Mouse (Mus musculus) right cerebral cortex, postnatal 25 days (tissue): Measurements from ENCODE around the gene Gm43064.
"Not testable (repeated sequence)": the region's sequence is repeated elsewhere in the genome, so short reads cannot be mapped to it uniquely, and the experiment has no call there.

Experiments
- DNase-seq: peaks from one replicate; pipeline ENCODE4 v3.0.0; 2022

The Gm43064 gene

DNA sequence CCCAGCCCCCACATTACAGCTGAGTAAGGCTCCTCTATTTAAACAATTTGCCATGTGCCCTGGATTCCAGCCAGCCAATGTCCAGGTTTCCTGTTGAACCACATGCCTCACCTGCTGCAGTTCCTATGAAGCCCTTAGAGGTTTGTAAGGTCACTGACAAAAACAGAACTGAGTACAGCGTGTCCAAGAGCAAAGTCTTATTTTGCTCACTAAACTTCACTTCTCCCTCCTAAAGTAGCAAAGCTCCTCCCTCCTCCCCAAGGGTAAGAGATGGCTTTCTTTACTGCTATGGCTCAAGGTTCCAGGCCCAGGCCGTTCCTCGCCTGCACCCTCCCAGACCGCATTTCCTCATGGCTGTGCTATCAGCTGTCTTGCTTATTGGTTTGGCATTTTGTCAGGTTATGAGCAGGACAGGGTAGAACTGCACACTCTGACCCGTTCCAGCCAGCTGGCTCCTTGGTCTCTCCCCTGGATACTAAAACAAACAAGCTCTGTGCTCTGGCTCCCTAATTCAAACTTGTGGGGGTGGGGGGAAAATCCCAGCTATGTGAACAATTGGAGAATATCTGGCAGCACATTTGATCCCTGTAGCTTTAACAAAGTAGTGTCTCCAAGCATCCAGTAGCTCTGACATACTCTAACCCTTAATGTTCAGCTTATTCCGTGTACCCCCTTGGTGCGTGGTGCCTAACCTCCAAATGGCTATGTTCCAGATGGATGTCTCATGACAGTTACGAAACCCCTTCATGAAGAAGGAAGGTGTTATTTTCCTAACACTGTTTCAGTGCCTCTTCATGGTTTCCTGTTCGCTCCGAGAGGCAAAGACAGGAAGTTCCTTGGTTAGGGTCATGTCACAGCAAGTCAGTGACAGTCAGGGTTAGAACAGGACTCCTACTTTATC, 7.5 kb upstream of the Gm43064 start:
- DNase-seq, result peak; percentile 28

DNA sequence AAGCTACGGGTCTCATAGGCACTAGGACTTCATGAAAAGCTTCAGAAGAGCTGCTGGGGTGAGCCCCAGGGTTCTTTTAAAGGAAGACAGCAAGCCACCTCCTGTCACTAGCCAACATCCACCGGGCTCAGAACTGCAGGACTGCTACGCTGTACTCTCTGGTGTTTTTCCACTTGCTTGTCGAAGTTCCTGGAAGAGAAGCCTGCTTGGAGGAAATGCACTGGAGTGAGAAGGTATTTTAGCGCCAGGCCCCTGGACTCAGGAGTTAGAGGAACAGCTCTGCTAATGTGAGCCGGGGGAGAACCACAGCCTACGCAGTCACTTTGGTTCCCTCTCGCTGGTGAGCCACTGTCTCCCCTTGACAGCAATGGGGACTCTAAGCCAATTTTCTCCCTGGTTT, 6.5 kb upstream of the Gm43064 start:
- no peak for DNase-seq

DNA sequence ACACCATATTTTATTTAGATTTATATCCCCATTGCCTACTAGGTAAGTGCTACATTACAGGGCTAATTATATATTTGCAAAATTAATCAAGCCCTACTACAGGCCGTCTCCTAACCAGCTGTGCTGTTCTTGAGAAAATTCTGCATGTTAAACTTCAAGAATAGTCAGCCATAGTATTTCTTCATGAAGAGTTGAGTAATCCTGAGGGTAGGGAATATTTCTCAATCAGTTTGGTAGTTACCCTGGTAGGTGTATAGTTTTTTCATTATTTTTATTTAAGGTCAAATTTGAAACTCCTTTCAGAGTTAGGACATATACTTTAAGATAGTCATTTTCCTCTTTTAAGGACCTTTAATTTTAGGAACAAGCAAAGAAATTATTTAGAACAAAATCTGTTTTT, 3.7 kb upstream of the Gm43064 start:
- no peak for DNase-seq

DNA sequence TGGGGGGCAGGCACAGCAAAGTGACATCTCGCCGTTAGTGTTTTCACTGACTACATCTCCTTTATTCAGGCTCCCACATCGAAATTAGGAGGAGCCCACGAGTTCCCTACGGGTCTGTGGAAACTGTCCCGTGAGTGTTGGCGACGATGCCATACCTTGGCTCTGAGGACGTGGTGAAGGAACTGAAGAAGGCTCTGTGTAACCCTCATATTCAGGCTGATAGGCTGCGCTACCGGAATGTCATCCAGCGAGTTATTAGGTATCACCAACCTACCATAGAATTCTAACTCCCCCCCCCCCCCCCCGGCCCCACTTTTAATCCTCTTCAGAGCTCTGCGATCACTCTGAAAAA, 402 bp downstream of the Gm43064 start:
- no peak for DNase-seq

DNA sequence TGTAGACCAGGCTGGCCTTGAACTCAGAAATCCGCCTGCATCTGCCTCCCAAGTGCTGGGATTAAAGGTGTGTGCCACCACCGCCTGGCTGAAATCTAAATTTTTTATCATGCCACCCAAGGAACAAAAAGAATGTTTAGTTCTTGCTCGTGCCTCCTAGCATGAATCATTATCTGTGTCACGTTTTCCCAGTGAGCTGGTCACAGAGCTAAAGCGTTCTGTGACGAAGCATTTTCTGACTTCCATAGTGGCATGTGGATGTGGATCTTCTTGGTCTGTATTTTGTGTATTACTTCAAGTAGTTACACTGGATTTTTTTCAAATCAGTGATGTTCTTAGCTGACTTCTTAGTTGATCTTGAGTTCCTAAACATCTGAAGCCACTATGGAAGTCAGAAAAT, 1.6 kb downstream of the Gm43064 start:
- no peak for DNase-seq

DNA sequence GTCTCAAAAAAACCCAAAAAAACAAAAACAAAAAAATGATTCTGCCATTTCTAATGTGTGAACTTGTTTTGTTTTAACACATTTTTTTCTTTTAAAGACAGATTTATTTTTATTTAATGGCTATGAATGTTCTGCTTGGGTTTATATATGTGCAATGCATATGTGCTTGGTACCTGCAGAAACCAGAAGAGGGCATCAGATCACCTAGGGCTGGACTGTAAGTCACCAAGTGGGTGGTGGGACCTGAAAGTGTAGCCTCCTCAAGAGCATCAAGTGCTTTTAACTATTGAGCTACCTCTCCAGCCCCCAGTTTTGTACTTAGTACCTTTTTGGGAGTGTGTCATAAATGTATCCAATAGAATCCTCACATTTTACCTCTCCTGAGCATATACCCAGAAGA, 18.2 kb downstream of the Gm43064 start:
- no peak for DNase-seq

DNA sequence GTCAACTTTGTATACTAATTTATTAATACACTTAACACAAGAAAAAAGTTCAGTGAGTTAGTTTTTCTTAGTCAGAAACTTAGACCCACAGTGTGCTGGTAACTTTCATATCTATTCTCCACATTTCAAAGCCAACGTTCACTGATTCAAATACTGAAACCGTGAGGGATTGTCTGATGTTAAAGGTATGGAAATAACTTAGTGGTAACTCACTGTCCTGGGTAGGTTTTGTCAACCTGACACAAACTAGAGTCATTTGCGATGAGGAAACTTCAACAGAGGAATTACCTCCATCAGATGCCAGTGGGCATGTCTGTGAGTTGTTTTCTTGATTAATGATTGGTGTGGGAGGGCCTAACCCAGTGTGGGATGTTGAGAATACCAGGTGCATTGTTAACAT, 19.7 kb downstream of the Gm43064 start:
- no peak for DNase-seq

DNA sequence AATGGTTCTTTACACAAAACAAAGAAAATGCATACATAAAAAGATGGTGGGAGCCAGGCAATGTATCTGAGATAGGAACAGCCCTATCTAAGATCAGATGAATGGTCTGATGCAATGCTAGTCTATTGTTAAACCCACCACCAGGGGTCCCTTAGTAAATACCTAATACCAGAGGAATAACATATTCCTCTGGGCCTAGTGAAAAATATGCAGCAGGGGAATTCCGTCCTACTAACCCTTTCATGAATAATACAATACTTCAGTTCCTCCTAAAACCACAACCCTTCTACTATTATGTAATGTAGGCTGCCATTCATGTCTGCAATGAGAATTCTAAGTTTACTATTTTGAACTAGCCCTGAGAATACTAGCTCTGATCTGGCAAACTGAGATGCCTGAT, 21.3 kb downstream of the Gm43064 start:
- DNase-seq, result not testable (repeated sequence)

DNA sequence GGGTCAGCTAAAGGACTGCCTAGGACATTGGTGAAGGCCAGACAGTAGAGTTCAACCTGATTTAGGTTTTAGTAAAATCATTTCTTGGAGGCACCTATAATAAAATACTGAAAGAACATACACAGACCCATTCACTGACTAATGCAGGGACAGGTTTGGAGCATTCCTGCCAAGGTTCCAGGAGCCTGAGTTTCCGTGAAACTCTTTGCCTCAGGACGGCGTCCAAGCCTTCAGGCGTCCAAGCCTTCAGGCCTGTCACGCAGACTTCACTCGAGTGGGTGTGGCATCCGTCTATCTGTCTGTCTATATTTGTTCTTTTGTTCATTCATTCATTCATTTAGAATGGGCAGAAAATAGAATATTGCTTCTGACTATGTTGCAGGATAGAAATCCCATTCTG, 21.8 kb downstream of the Gm43064 start:
- DNase-seq, result no peak

DNA sequence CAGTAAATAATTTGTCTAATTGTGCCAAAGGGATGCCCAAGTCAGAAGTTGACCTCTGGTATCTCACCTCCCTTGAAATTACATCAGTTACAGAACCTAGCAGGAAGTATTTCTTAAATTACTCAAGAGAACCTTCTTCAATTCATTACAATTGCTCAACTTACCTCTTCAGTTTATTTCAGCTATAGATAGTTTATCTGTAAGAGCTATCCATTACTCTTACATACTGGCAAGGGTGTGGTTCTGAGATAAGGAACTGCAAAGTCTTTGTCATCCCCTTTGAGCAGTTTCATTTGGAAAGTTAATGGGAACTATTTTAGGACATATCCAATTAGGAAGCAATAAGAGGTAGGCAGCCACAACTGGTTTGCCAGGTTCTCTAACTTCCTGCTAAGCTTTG, 23.1 kb downstream of the Gm43064 start, which contains the start of gene Bcl2l15:
Gene Bcl2l15 (plus strand): TSS at position 176 of the 400 bp plus-strand sequence.
- DNase-seq, result no peak

DNA sequence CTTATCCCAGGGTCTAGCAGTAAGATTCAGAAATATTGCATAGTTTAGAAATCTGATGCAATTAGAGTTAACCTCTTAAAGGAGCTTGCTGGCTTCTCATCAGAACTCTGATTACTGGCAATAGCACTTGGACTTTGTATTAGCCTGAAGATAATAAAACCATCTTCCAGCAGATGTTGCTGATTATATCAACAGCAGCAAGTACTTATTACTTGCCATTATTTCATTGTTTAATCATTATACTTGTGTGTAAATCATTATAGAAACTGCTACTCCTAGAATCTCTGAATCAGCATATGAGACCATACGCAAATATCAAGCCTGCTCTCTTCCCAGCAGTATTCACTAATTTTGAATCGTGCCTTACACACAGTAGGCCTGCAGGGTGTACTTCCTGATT, 24.6 kb downstream of the Gm43064 start:
- DNase-seq, result no peak

DNA sequence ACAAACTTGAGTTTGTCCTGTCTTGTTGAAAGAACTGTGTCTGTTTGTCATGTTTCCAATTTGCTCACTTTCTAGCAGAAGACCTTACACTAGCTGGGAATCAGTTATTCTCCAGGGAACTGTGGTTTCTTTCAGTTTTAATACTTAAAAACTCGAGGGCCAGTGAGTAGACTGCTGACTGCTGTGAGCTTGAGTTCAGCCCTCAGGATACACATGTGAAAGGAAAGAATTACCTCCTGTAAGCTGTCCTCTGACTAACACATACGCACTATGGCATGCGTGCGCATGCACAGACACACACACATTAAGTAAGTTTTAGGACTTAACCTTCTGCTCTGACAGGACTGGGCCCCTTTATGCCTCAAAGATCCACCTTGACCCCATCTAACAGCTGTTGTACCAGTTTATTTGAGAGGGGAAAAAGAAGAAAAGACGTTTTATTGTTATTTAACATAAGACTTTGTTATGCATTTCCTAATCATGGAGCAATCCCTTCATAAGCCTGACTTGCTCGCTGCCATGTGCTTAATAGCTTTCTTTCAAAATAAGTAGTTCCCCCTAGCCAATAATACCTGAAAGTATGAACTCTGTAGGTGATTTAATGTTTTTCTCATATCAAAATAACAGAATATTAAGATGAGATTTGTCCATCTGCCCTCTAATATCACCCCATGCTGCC, 26.0 kb downstream of the Gm43064 start:
- no peak for DNase-seq

DNA sequence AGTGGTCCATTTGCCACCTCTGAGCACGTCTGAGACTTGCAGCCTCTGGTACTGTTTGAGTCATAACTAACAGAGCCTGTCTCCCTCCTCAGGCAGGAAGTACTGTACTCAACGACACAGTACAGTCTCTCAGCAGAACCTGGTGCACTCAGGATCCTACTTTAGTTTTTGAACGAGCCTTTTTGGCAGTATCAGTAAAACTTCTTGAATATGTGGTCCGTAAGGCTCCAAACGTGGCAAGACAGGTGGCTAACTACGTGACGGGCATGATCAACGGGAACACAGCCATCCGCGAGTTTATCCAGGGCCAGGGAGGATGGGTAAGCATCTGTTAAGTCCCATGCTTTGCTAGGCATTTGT, 26.6 kb downstream of the Gm43064 start:
- DNase-seq, result no peak

DNA sequence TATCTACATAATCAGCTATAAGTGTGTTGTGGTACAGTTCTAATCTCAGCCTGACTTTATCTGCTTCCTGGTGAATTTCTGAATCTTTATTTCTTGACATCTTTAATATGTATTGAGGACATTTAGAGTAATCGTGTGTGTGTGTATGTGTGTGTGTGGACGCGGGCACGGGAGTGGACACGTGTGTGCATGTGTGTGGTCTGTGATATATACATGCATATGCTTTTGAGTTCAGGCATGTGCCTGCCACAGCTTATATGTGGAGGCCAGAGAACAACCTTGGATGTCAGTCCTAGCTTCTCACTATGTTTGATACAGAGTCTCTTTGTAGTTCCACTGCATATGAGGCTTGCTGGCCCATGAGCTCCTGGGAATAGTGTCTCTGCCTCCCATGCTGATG, 27.1 kb downstream of the Gm43064 start:
- no peak for DNase-seq

DNA sequence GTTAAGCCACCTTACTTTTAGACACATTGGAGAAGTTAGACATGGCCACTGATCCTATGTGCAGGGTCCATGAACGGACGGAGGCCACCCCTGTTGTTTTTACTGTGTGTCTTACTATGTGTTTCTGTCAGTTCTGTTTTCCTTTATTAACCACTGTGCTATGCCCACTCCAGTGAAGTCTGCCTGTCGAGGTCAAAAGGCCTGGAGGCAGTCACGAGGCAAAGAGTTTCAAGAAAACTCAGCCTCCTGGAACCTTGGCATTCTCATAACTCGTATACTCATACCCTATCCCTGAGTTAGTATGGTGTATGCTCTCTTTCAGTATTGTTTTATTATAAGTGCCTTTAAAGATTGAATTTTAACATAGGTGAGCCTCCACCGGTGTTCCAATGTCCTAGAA, 30.3 kb downstream of the Gm43064 start:
- DNase-seq, result no peak

DNA sequence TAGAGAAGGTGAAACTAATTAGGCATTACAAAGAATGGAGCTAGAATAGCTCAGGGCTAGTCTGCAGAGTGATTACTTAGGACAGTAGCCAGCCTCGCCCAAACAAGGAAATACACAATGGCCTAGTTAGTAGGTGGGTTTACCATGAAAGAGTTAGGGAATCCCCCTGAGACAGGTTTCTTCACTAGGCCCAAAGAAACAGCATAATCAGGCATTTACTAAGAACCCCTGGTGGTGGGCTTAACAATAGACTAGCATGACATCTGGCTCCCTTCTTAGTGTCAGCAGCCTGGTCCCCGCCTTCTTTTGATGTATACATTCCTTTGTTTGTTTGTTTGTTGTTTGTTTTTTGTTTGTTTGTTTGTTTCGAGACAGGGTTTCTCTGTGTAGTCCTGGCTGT, 30.8 kb downstream of the Gm43064 start:
- not testable (repeated sequence) for DNase-seq

DNA sequence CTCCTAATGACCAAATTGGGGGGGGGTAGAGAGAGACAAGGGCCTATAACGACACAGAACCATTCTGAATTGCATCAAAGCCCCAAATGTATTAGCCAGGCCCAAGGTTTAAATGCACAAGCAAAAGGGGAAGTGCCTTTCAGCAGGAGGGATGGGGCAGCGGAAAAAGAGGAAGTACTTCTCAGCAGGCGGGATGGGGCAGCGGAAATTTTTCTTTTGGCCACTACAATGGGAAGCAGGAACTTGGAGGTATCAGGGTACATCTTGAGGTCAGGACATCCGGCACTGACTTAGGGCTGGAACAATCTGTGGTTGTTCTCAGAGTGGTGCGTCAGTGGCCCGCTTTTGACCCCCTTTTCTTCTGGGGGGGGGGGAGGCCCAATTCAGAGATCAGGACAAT, 31.6 kb downstream of the Gm43064 start:
- DNase-seq, result not testable (repeated sequence)

DNA sequence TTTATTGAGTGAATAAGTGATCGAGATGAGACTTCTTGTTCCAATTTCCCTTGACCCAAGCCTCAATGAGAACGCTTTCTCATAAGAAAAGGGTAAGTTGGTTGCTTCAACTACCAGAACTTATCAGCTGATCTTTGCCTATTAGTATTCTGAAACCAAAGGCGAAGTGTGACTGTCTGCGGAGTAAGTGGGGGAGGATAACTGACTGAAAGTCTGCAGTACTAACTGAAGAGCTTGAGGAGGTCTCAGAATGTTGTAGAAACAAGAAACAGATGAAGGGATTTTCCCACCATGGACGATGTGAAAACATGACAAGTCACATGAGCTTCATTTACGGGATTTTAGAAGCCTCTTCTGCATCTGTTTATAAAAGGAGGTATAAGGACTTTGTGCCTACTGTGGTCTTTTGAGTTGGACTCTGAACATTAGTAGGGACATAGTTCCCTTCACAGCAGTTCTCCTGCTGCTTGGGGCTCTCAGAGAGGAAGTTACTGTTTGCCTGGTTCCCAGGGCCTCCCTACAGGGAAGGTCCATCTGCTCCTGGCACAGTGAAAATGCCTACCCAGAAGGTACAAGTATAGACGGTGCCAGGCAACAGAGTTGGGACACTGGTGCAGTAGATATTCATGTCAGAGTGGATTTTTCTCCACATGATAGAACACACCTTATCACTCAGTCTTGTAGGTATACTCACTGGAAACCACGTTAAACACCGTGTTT, 41.4 kb downstream of the Gm43064 start:
- no peak for DNase-seq

DNA sequence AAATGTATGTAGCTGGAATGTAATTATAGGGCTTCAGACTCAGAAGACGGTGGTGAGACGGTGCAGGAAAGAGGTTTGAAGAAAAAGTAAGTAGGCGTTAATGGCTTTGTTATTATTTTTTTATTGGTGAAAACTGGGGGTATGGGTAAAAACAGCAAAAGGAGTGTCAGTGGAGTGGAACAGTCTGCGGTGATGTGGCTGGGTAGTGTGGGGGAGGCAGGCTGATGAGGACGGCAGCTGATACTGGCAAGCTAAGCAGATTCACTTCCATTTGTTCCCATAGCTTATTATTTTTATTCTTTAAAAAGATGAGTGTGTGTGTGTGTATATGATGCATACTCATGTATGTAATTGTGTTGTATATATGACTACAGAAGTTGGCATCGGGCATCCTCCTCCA, 42.1 kb downstream of the Gm43064 start:
- DNase-seq, result no peak

DNA sequence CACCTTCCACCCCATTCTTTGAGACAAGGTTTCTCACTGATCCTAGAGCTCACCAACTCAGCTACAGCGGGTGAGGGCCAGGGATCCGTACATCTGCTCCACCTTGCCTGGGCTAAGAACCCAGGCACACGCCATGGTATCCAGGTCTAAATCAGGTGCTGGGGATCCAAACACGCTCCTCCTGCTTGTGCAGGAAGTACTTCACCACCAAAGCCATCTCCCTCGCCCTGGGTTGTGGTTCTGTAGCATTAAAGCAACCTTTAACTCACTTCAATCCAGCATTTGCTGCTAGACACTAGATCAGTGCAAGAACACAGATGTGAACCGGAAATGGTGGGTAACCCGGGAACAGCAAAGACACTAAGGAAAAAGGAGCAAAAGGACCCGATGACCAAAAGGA, 42.5 kb downstream of the Gm43064 start:
- DNase-seq, result no peak

DNA sequence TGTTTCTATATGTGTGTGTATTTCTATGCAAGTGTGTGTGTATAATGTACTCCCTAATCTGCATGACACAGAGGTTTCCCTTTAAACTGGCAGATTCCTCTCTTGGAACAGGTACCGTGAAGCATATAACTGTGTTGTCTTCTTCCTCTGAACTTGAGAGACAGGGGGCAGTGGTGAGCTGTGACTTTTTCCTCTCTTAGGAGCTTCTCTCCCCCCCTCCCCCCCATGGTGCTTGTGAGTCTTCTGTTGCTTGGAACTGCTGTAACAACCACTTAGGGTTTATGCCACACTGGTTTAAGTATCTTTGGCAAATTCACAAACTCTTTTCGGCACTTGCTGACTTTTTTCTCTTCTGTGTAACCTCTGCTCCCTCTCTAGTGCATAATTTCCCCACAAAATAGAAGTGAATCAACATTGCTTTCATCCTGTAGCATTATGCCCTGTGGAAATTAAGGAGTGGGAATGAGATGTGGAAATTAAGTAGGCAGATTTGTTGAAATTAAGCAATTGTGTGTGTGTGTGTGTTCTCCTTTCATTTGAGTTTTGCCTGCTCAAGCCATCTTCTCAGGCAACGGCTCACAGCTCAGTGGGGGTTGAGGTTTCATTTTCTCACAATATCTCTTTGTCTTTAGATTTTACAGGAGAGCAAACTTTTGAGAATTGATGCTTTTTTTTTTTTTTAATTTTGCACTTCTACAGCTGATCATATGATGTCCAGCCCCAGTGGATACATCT, 43.4 kb downstream of the Gm43064 start:
- no peak for DNase-seq

DNA sequence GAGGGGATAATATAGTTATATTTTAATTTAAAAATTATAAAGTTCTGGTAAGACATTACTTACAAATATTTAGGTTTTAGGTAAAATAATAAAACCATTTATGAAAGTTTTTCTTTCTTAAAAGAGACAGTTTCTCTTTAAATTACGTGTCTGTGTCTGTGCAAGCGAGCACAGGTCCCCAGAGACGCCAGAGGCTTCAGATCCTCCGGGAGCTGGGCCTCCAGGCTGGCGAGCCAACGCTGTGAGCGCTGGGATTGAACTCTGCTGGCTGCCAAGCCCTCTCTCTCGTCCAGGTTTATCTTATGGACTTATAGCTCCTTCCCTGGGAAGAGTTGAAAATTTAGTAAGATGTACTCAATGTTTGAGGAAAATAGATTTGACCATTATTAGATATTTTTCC, 44.4 kb downstream of the Gm43064 start:
- no peak for DNase-seq
